Mouse (Mus musculus) stomach, embryonic 14.5 days (tissue): ENCODE measurements around the gene Gspt1. TPM values are rescaled to one million over a fixed set of nuclear protein-coding genes. Genes with fewer than 3 reads are reported as not detected.

ENCODE experiments used
- ATAC-seq: fragments of 200-750 bp; cut with Nextera tagmentation; 2 replicates; pipeline ENCODE4 v1.8.0; 2017; ENCODE audit warnings: low read depth, moderate TSS enrichment; ENCODE audit not compliant: insufficient number of reproducible peaks, insufficient read depth, low FRiP score
- H3K27ac ChIP-seq: fragments of 300-500 bp; sonication (generic); 2 replicates; pipeline ENCODE4 v1.5.1; 2014; ENCODE audit warnings: mild to moderate bottlenecking, low read length, moderate library complexity, mixed read lengths
- H3K27me3 ChIP-seq: fragments of 300-500 bp; sonication (generic); 2 replicates; pipeline ENCODE4 v1.6.1; 2014; ENCODE audit warnings: low read length, control low read depth, mixed read lengths; ENCODE audit not compliant: control insufficient read depth, insufficient read depth
- H3K36me3 ChIP-seq: fragments of 300-500 bp; sonication (generic); 2 replicates; pipeline ENCODE4 v1.6.1; 2014; ENCODE audit warnings: mild to moderate bottlenecking, control low read depth, low read length, moderate library complexity, mixed read lengths; ENCODE audit not compliant: control insufficient read depth, insufficient read depth
- H3K4me1 ChIP-seq: fragments of 300-500 bp; sonication (generic); 2 replicates; pipeline ENCODE4 v1.6.1; 2014; ENCODE audit warnings: low read length, control low read depth, mixed read lengths; ENCODE audit not compliant: control insufficient read depth, insufficient read depth
- H3K4me2 ChIP-seq: fragments of 300-500 bp; sonication (generic); replicated peaks from 2 replicates; pipeline ENCODE4 v1.6.1; 2014; ENCODE audit warnings: low read depth, low read length, control low read depth
- H3K4me3 ChIP-seq: fragments of 300-500 bp; sonication (generic); 2 replicates; pipeline ENCODE4 v1.5.1; 2014; ENCODE audit warnings: low read depth, low read length, control low read depth
- H3K9ac ChIP-seq: fragments of 300-500 bp; sonication (generic); replicated peaks from 2 replicates; pipeline ENCODE4 v1.6.1; 2014; ENCODE audit warnings: low read depth, mild to moderate bottlenecking, control low read depth, low read length, moderate library complexity, mixed read lengths
- H3K9me3 ChIP-seq: fragments of 300-500 bp; sonication (generic); 2 replicates; pipeline ENCODE4 v1.6.1; 2016; ENCODE audit warnings: low read depth, low read length, control low read depth; ENCODE audit not compliant: control insufficient read depth
- WGBS: fragments of 180-500 bp; shearing (Covaris S2); extraction: QIAGEN DNeasy Blood & Tissue Kit; methylation state at CpG from one replicate; pipeline ENCODE4 v1.1.7; 2014; 5-methylcytosine and 5-hydroxymethylcytosine counted together
- polyA plus RNA-seq: library from polyadenylated mRNA; unstranded; fragments of >200 nt; fragmentation: Nextera tagmentation; extraction: Ambion mirVana; gene quantifications from 2 replicates; pipeline ENCODE4 v1.2.1, GENCODE M21; 2014

Gspt1 gene
- polyA plus RNA-seq, 1 experiment from 2014 or later: 79.1 TPM

GRCm38 (mm10) chr16:11201740-11202394, 52.3 kb downstream of the Gspt1 start:
- no peak for ATAC-seq
- Histone ChIP-seq H3K36me3 (peaks cover 42% of the 10 kb centered on the region), H3K9ac (peak overlapping the region; percentile 86; the same call in 1 of the 2 replicates), H3K4me3 (peak overlapping the region; percentile 89), H3K9me3 (no peaks in the 10 kb centered on the region), H3K4me2 (peak overlapping the region; percentile 97), H3K4me1 (peaks cover 12% of the 10 kb centered on the region), H3K27me3 (no peaks in the 10 kb centered on the region), H3K27ac (no peak overlapping the region)
- 71% methylated on average over 6 of the region's 6 CpGs for WGBS

GRCm38 (mm10) chr16:11200247-11200646, 53.9 kb downstream of the Gspt1 start:
- Histone ChIP-seq H3K27me3 (no peaks in the 10 kb centered on the region), H3K4me1 (peaks cover 12% of the 10 kb centered on the region), H3K9ac (no peak overlapping the region), H3K36me3 (peaks cover 57% of the 10 kb centered on the region), H3K9me3 (no peaks in the 10 kb centered on the region), H3K4me3 (no peak overlapping the region), H3K27ac (no peak overlapping the region), H3K4me2 (no peak overlapping the region)
- no peak for ATAC-seq
- WGBS: 93% methylated on average over 3 of the region's 3 CpGs

- Histone ChIP-seq H3K36me3 (peaks cover 75% of the 10 kb centered on the region), H3K4me2 (no peak overlapping the region), H3K4me1 (no peaks in the 10 kb centered on the region), H3K27ac (no peak overlapping the region), H3K9me3 (no peaks in the 10 kb centered on the region), H3K4me3 (no peak overlapping the region), H3K9ac (no peak overlapping the region), H3K27me3 (no peaks in the 10 kb centered on the region)
- WGBS: 84% methylated on average over 2 of the region's 2 CpGs
- no peak for ATAC-seq
These were observed 55.7 kb downstream of the Gspt1 start for GRCm38 (mm10) chr16:11198467-11198866.

GRCm38 (mm10) chr16:11197052-11197451, 57.1 kb downstream of the Gspt1 start:
- no peaks in the 10 kb centered on the region for H3K9me3 ChIP-seq
- no peak for ATAC-seq
- H3K9ac ChIP-seq: no peak overlapping the region
- 89% methylated on average over 4 of the region's 4 CpGs for WGBS
- H3K36me3 ChIP-seq: peaks cover 82% of the 10 kb centered on the region
- no peak overlapping the region for H3K27ac ChIP-seq
- H3K27me3 ChIP-seq: no peaks in the 10 kb centered on the region
- no peaks in the 10 kb centered on the region for H3K4me1 ChIP-seq
- no peak overlapping the region for H3K4me3 ChIP-seq
- no peak overlapping the region for H3K4me2 ChIP-seq

GRCm38 (mm10) chr16:11193231-11193630, 60.9 kb downstream of the Gspt1 start:
- Histone ChIP-seq H3K9me3 (no peaks in the 10 kb centered on the region), H3K9ac (no peak overlapping the region), H3K4me1 (no peaks in the 10 kb centered on the region), H3K4me3 (no peak overlapping the region), H3K4me2 (no peak overlapping the region), H3K36me3 (peaks cover 55% of the 10 kb centered on the region), H3K27ac (no peak overlapping the region), H3K27me3 (no peaks in the 10 kb centered on the region)
- 98% methylated on average over 2 of the region's 2 CpGs for WGBS
- ATAC-seq: no peak

- no peaks in the 10 kb centered on the region for H3K9me3 ChIP-seq
- no peaks in the 10 kb centered on the region for H3K4me1 ChIP-seq
- H3K27me3 ChIP-seq: no peaks in the 10 kb centered on the region
- no peak overlapping the region for H3K4me2 ChIP-seq
- ATAC-seq: no peak
- WGBS: 87% methylated on average over 7 of the region's 7 CpGs
- no peak overlapping the region for H3K27ac ChIP-seq
- H3K9ac ChIP-seq: no peak overlapping the region
- H3K4me3 ChIP-seq: no peak overlapping the region
- H3K36me3 ChIP-seq: peaks cover 24% of the 10 kb centered on the region
These were observed 64.0 kb downstream of the Gspt1 start for GRCm38 (mm10) chr16:11190150-11190549.

- no peak overlapping the region for H3K4me2 ChIP-seq
- H3K27me3 ChIP-seq: no peaks in the 10 kb centered on the region
- WGBS: 59% methylated on average over 2 of the region's 2 CpGs
- ATAC-seq: no peak
- no peak overlapping the region for H3K9ac ChIP-seq
- no peak overlapping the region for H3K4me3 ChIP-seq
- no peak overlapping the region for H3K27ac ChIP-seq
- no peaks in the 10 kb centered on the region for H3K9me3 ChIP-seq
- H3K4me1 ChIP-seq: no peaks in the 10 kb centered on the region
- no peaks in the 10 kb centered on the region for H3K36me3 ChIP-seq
These were observed 76.7 kb downstream of the Gspt1 start for GRCm38 (mm10) chr16:11177404-11177803.

- Histone ChIP-seq H3K4me2 (peak overlapping the region; percentile 90), H3K4me1 (no peaks in the 10 kb centered on the region), H3K4me3 (peak overlapping the region; percentile 94), H3K9me3 (no peaks in the 10 kb centered on the region), H3K27me3 (no peaks in the 10 kb centered on the region), H3K9ac (peak overlapping the region; percentile 41), H3K27ac (no peak overlapping the region), H3K36me3 (no peaks in the 10 kb centered on the region)
- ATAC-seq: no peak
- WGBS: 2% methylated on average over 4 of the region's 4 CpGs
These were observed 77.3 kb downstream of the Gspt1 start for GRCm38 (mm10) chr16:11176884-11177244.
